Mouse (Mus musculus): Measurements from ENCODE around the gene Krtap17-1. TPM values are rescaled to one million over a fixed set of nuclear protein-coding genes. Genes with fewer than 3 reads are reported as not detected.

The Krtap17-1 gene
- total RNA-seq, 2 experiments from 2014 or later = not detected

DNA sequence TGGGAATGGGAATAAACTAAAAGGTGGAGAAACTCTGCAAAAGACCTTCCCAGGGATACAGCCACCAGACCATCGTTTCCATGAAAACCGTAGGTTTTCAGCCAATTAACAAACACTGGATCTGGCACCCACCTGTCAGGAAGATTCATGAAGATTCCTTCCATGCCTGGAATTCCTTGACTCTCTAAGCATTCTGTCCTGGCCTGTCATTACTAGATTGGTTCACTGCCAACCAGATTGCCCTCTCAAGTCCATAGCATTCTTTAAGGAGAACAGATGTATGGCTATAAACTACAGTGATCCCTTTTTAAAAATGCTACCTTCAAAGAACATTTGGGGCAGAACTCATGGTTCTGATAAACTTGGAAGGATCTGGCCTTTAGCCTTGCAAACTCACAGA, 27.8 kb downstream of the Krtap17-1 start:
- no peak for DNase-seq (ENCODE audit: low spot score in 2 of 2)

DNA sequence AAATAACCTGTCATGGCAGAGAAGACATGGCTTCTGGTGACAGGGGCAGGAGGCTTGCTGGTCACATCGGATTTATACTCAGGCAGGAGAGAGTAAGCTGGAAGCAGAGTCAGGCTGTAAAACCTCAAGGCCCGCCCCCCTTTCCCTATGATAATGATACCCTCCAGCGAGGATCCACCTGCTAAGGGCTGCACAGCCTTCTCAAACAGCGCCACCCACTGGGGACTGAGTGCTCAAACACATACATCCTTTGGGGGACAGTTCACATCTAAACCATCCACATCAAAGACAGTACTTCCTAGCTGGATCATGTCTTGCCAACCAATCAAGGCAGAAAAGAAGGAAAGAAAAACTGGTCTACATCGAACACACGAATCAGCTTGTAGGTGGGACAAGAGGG, 29.6 kb downstream of the Krtap17-1 start:
- DNase-seq (ENCODE audit: low spot score in 2 of 2) = no peak

DNA sequence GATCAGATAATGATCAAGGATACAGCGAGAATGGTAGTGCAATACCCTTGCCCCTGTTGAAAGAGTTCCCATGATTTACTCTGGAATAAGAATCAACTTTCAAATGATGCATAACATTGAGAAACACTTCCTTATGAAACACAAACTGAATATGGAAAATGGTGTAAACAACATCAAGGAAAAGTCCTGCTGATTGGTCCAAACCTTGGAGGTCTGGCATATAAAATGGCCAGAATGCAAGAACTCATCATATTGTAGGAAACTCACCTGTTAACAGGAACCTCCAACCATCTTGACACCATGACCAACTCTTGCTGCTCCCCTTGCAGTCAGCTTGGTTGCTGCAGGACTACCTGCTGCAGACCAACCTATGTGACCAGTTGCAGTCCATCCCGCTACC, 45.6 kb downstream of the Krtap17-1 start, which contains the start of gene Krtap9-5:
Krtap9-5 (plus strand) TSS at position 301 of the 400 bp plus-strand sequence.
- DNase-seq (ENCODE audit: low spot score in 2 of 2) = no peak

Other genes with a start within 250 kb of the Krtap17-1 start
- not detected for gene Gm11595, start 221.1 kb downstream of the Krtap17-1 start, total RNA-seq (2021)
- not detected for gene Krtap4-8, start 213.3 kb downstream of the Krtap17-1 start, total RNA-seq (2021)
- gene Krtap4-9, start 208.8 kb downstream of the Krtap17-1 start, total RNA-seq (2021) = not detected
- gene Gm11596, start 200.5 kb downstream of the Krtap17-1 start, total RNA-seq (2021) = not detected
- gene Gm11569, start 195.1 kb downstream of the Krtap17-1 start, total RNA-seq (2021) = not detected
- gene Gm11554, start 189.5 kb downstream of the Krtap17-1 start, total RNA-seq (2021) = not detected
- gene Krtap4-13, start 184.1 kb downstream of the Krtap17-1 start, total RNA-seq (2021) = not detected
- not detected for gene Gm11564, start 178.3 kb downstream of the Krtap17-1 start, total RNA-seq (2021)
- not detected for gene 2300003K06Rik, start 155.9 kb downstream of the Krtap17-1 start, total RNA-seq (2021)
- not detected for gene Krtap4-16, start 142.4 kb downstream of the Krtap17-1 start, total RNA-seq (2021)
- gene Gm11568, start 136.1 kb downstream of the Krtap17-1 start, total RNA-seq (2021) = not detected
- not detected for gene Gm11559, start 129.5 kb downstream of the Krtap17-1 start, total RNA-seq (2021)
- gene Krtap9-1, start 120.6 kb downstream of the Krtap17-1 start, total RNA-seq (2021) = not detected
- not detected for gene Gm11567, start 114.8 kb downstream of the Krtap17-1 start, total RNA-seq (2021)
- gene Krtap31-1, start 86.1 kb downstream of the Krtap17-1 start, total RNA-seq (2021) = not detected
- gene Gm11565, start 79.2 kb downstream of the Krtap17-1 start, total RNA-seq (2021) = not detected
- gene Krtap31-2, start 57.7 kb downstream of the Krtap17-1 start, total RNA-seq (2021) = not detected
- not detected for gene Krtap9-5, start 45.5 kb downstream of the Krtap17-1 start, total RNA-seq (2021)
- gene Krtap29-1, start 14.9 kb downstream of the Krtap17-1 start, total RNA-seq (2021) = not detected
- not detected for gene Krtap16-1, start 7.4 kb downstream of the Krtap17-1 start, total RNA-seq (2021)
- gene Krt33a, start 22.2 kb upstream of the Krtap17-1 start, total RNA-seq (2021) = not detected
- gene Krt33b, start 35.9 kb upstream of the Krtap17-1 start, total RNA-seq (2021) = not detected
- gene Krt34, start 47.6 kb upstream of the Krtap17-1 start, total RNA-seq (2021) = not detected
- not detected for gene Krt31, start 56.6 kb upstream of the Krtap17-1 start, total RNA-seq (2021)
- not detected for gene Krt32, start 94.2 kb upstream of the Krtap17-1 start, total RNA-seq (2021)
- gene Krt35, start 102.2 kb upstream of the Krtap17-1 start, total RNA-seq (2021) = not detected
- under 1 TPM in 1 of 2 experiments, not detected in 1; 0.48 TPM for gene Krt36, start 111.6 kb upstream of the Krtap17-1 start, total RNA-seq (2021)
- not detected for gene Krt13, start 127.6 kb upstream of the Krtap17-1 start, total RNA-seq (2021)
- gene Krt15, start 141.9 kb upstream of the Krtap17-1 start, total RNA-seq (2021) = under 1 TPM in 1 of 2 experiments, not detected in 1; 0.31 TPM
- 10 to 100 TPM; 11.1 to 12.7 TPM for gene Krt19, start 154.7 kb upstream of the Krtap17-1 start, total RNA-seq (2021)
- under 1 TPM; 0.11 to 0.22 TPM for gene Krt9, start 199.3 kb upstream of the Krtap17-1 start, total RNA-seq (2021)
- under 1 TPM; 0.93 to 0.98 TPM for gene Krt14, start 213.6 kb upstream of the Krtap17-1 start, total RNA-seq (2021)